Comparison of ENCODE assay signal across 8 mouse cellular contexts in genomic region chr9:119937005-119937773, GRCm38 (mm10). TPM values are rescaled to one million over a fixed set of nuclear protein-coding genes. Genes with fewer than 3 reads are reported as not detected.
DNase-seq lines count a peak whose midpoint lies in the region; ATAC-seq and TF ChIP-seq lines count a peak whose summit lies in the region.

Gene Gorasp1, minus strand, starts transcription at chr9:119937565.
Gene Ttc21a, plus strand, starts transcription at chr9:119937606.

- H3K9me3 ChIP-seq in embryonic facial prominence, embryonic 13.5 days, result no peaks in the 10 kb centered on the region
- no peaks in the 10 kb centered on the region for H3K9me3 ChIP-seq in limb, embryonic 12.5 days
- no peaks in the 10 kb centered on the region for H3K9me3 ChIP-seq in midbrain, embryonic 15.5 days

- peak within 1 kb of the TSS; percentile 74 for H3K4me3 ChIP-seq in embryonic facial prominence, embryonic 13.5 days
- H3K4me3 ChIP-seq in kidney, adult 2 months (ENCODE audit: insufficient read depth, low read depth, low read length), result peak within 1 kb of the TSS; percentile 88
- peak within 1 kb of the TSS; percentile 70 for H3K4me3 ChIP-seq in limb, embryonic 12.5 days (replicated peaks)
- peak within 1 kb of the TSS; percentile 86 for H3K4me3 ChIP-seq in midbrain, embryonic 15.5 days
- peak within 1 kb of the TSS; percentile 88 for H3K4me3 ChIP-seq in spleen, adult 2 months (ENCODE audit: extremely low read depth, insufficient read depth, insufficient read length)

- peaks cover 10% of the 10 kb centered on the region for H3K36me3 ChIP-seq in embryonic facial prominence, embryonic 13.5 days
- H3K36me3 ChIP-seq in kidney, adult 2 months (ENCODE audit: control insufficient read depth, insufficient read depth, low read length), result no peaks in the 10 kb centered on the region
- H3K36me3 ChIP-seq in limb, embryonic 12.5 days, result peaks cover 10% of the 10 kb centered on the region
- H3K36me3 ChIP-seq in midbrain, embryonic 15.5 days (replicated peaks), result no peaks in the 10 kb centered on the region
- no peaks in the 10 kb centered on the region for H3K36me3 ChIP-seq in spleen, adult 2 months (ENCODE audit: control insufficient read depth, insufficient read depth, low read length)

- DNase-seq in 3134 (ENCODE audit: extremely low read depth, insufficient read length, low spot score), result peak; percentile 89
- DNase-seq in adrenal gland, postnatal 36 days, result peak; percentile 95 to 97
- peak; percentile 95 to 98 for DNase-seq in heart, adult 18-20 months
- DNase-seq in kidney, adult 2 months, result peak; percentile 97
- peak; percentile 72 to 91 for DNase-seq in spleen, adult 2 months (ENCODE audit: low read depth in 1 of 2, low spot score in 2 of 2)

- no peak for TF ChIP-seq CTCF in kidney, adult 2 months (conservative IDR thresholded peaks at IDR 0.05; ENCODE audit: insufficient read depth, insufficient read length, low read depth, low read length)
- TF ChIP-seq CTCF in spleen, adult 2 months (IDR thresholded peaks at IDR 0.05; ENCODE audit: extremely low read depth, insufficient read depth, insufficient read length, insufficient replicate concordance), result 0 out of 2 replicates have a peak, but pooled peaks have one; percentile 1

- peak within 1 kb of the TSS; percentile 93 for H3K9ac ChIP-seq in embryonic facial prominence, embryonic 13.5 days
- H3K9ac ChIP-seq in limb, embryonic 12.5 days (replicated peaks), result peak within 1 kb of the TSS; percentile 84
- H3K9ac ChIP-seq in midbrain, embryonic 15.5 days, result peak within 1 kb of the TSS; percentile 93

- peak within 1 kb of the TSS; percentile 74 for H3K27ac ChIP-seq in embryonic facial prominence, embryonic 13.5 days
- H3K27ac ChIP-seq in kidney, adult 2 months (ENCODE audit: insufficient read depth, low read depth, low read length), result peak within 1 kb of the TSS; percentile 19
- H3K27ac ChIP-seq in limb, embryonic 12.5 days, result peak within 1 kb of the TSS; percentile 77
- H3K27ac ChIP-seq in midbrain, embryonic 15.5 days, result peak within 1 kb of the TSS; percentile 80
- H3K27ac ChIP-seq in spleen, adult 2 months (ENCODE audit: insufficient read depth, low read length), result peak within 1 kb of the TSS; percentile 46

- ATAC-seq in embryonic facial prominence, embryonic 13.5 days (ENCODE audit: insufficient number of reproducible peaks, insufficient read depth, low FRiP score, low TSS enrichment, low read depth), result peak; percentile 89
- ATAC-seq in limb, embryonic 12.5 days (ENCODE audit: insufficient number of reproducible peaks, insufficient read depth, low FRiP score, low TSS enrichment, low read depth), result peak; percentile 86
- peak; percentile 97 for ATAC-seq in midbrain, embryonic 15.5 days (replicated peaks)

- 3% methylated on average over 40 of the region's 40 CpGs for WGBS in embryonic facial prominence, embryonic 13.5 days
- WGBS in kidney, adult 2 months, result 3% methylated on average over 40 of the region's 40 CpGs
- WGBS in limb, embryonic 12.5 days, result 4% methylated on average over 40 of the region's 40 CpGs
- WGBS in midbrain, embryonic 15.5 days, result 3% methylated on average over 40 of the region's 40 CpGs
- 2% methylated on average over 40 of the region's 40 CpGs for WGBS in spleen, adult 2 months

- TF ChIP-seq POLR2A in kidney, adult 2 months (IDR thresholded peaks at IDR 0.05; ENCODE audit: low read depth, low read length), result peak; percentile 50
- TF ChIP-seq POLR2A in spleen, adult 2 months (IDR thresholded peaks at IDR 0.05; ENCODE audit: low read depth, low read length), result no peak

- H3K4me1 ChIP-seq in embryonic facial prominence, embryonic 13.5 days, result peaks cover 23% of the 10 kb centered on the region
- H3K4me1 ChIP-seq in kidney, adult 2 months (ENCODE audit: control insufficient read depth, insufficient read depth, low read length), result 0 out of 2 replicates have a peak, but pooled peaks cover 5% of the 10 kb centered on the region
- peaks cover 49% of the 10 kb centered on the region for H3K4me1 ChIP-seq in limb, embryonic 12.5 days (replicated peaks)
- peaks cover 15% of the 10 kb centered on the region for H3K4me1 ChIP-seq in midbrain, embryonic 15.5 days
- H3K4me1 ChIP-seq in spleen, adult 2 months (ENCODE audit: control insufficient read depth, insufficient read depth, insufficient read length), result peaks cover 11% of the 10 kb centered on the region; the same call in 1 of the 2 replicates

- peak within 1 kb of the TSS; percentile 84 for H3K4me2 ChIP-seq in embryonic facial prominence, embryonic 13.5 days
- H3K4me2 ChIP-seq in limb, embryonic 12.5 days, result peak within 1 kb of the TSS; percentile 85
- H3K4me2 ChIP-seq in midbrain, embryonic 15.5 days, result peak within 1 kb of the TSS; percentile 90

- H3K27me3 ChIP-seq in embryonic facial prominence, embryonic 13.5 days, result no peaks in the 10 kb centered on the region
- H3K27me3 ChIP-seq in kidney, adult 2 months (replicated peaks; ENCODE audit: control insufficient read depth, insufficient read depth, low read length), result no peaks in the 10 kb centered on the region
- H3K27me3 ChIP-seq in limb, embryonic 12.5 days, result no peaks in the 10 kb centered on the region
- no peaks in the 10 kb centered on the region for H3K27me3 ChIP-seq in midbrain, embryonic 15.5 days (replicated peaks)
- no peaks in the 10 kb centered on the region for H3K27me3 ChIP-seq in spleen, adult 2 months (ENCODE audit: control insufficient read depth, insufficient read depth, low read length)

RNA-seq across cellular contexts. Expression of gene Gorasp1, which starts in this region (rescaled TPM):
- total RNA-seq in adrenal gland, postnatal 36 days (2021), result 10 to 100 TPM; 23.5 to 31.7 TPM
- polyA plus RNA-seq in embryonic facial prominence, embryonic 13.5 days (2015; fragmentation: Nextera tagmentation; extraction: Ambion mirVana), result 28.0 and 31.9 TPM in 2 replicates
- total RNA-seq in heart, adult 18-20 months (2021), result 10 to 100 TPM; 31.8 to 35.8 TPM
- polyA plus RNA-seq in kidney, adult 2 months (2012; rRNA removed), result 17.8 and 20.7 TPM in 2 replicates
- polyA plus RNA-seq in limb, embryonic 12.5 days (2016; fragmentation: Nextera tagmentation; extraction: Ambion mirVana), result 29.7 and 30.8 TPM in 2 replicates
- 32.2 and 33.1 TPM in 2 replicates for polyA plus RNA-seq in midbrain, embryonic 15.5 days (2015; fragmentation: Nextera tagmentation; extraction: Ambion mirVana)
- polyA plus RNA-seq in spleen, adult 2 months (2012; rRNA removed), result 6.6 and 7.6 TPM in 2 replicates

RNA-seq across cellular contexts. Expression of gene Ttc21a, which starts in this region (rescaled TPM):
- total RNA-seq in adrenal gland, postnatal 36 days (2021), result under 1 TPM in 1 of 2 experiments, not detected in 1; 0.13 TPM
- 0.28 and 0.54 TPM in 2 replicates for polyA plus RNA-seq in embryonic facial prominence, embryonic 13.5 days (2015; fragmentation: Nextera tagmentation; extraction: Ambion mirVana)
- total RNA-seq in heart, adult 18-20 months (2021), result under 1 TPM in 1 of 2 experiments, not detected in 1; 0.21 TPM
- 0.06 and 0.07 TPM in 2 replicates for polyA plus RNA-seq in kidney, adult 2 months (2012; rRNA removed)
- 0.31 and 0.44 TPM in 2 replicates for polyA plus RNA-seq in limb, embryonic 12.5 days (2016; fragmentation: Nextera tagmentation; extraction: Ambion mirVana)
- 1.0 and 1.4 TPM in 2 replicates for polyA plus RNA-seq in midbrain, embryonic 15.5 days (2015; fragmentation: Nextera tagmentation; extraction: Ambion mirVana)
- 0.04 and 0.15 TPM in 2 replicates for polyA plus RNA-seq in spleen, adult 2 months (2012; rRNA removed)

Comparison
In these comparisons a context has a peak if more than half of its experiments do, and no peak if none do; other contexts are left out.
1. Peak in every context shown above with its lines: DNase-seq, ATAC-seq, H3K4me3 ChIP-seq and H3K27ac ChIP-seq.
2. H3K27ac ChIP-seq: peak in every context shown above with its lines; median percentile 80 in midbrain, embryonic 15.5 days; 77 in limb, embryonic 12.5 days; 74 in embryonic facial prominence, embryonic 13.5 days; 46 in spleen, adult 2 months; 19 in kidney, adult 2 months.